Mouse (Mus musculus) adrenal gland, adult 2 months (tissue): ENCODE data around the gene Fam71a. TPM values are rescaled to one million over a fixed set of nuclear protein-coding genes. Genes with fewer than 3 reads are reported as not detected.

Source experiments
- DNase-seq: peaks from one replicate; pipeline ENCODE4 v3.0.0; 2021
- polyA plus RNA-seq: library from polyadenylated mRNA; depleted of rRNA; stranded (reverse); fragments of >200 nt; gene quantifications from 2 replicates; pipeline ENCODE4 v1.2.3, GENCODE M21; 2012; rRNA removed
- total RNA-seq, 2 experiments: library from RNA; stranded (reverse); gene quantifications; 2 replicates each; pipeline ENCODE4 v1.2.3; 2021

Fam71a gene
- total and polyA plus RNA-seq, 3 experiments: not detected

- DNase-seq: no peak
These were observed 40.9 kb downstream of the Fam71a start for GRCm38 (mm10) chr1:191123696-191124095.

GRCm38 (mm10) chr1:191122744-191123143 is 41.9 kb downstream of the Fam71a start:
- no peak for DNase-seq

GRCm38 (mm10) chr1:191115514-191116238 is 48.9 kb downstream of the Fam71a start:
- DNase-seq: peak; percentile 26

GRCm38 (mm10) chr1:191114868-191115267 is 49.7 kb downstream of the Fam71a start:
- DNase-seq: no peak

Other genes starting within 250 kb of the Fam71a start
- gene Angel2, start 239.7 kb downstream of the Fam71a start, total RNA-seq: 10 to 100 TPM; 47.2 to 50.1 TPM
- 14.6 and 16.2 TPM in 2 replicates for gene Angel2, start 239.7 kb downstream of the Fam71a start, polyA plus RNA-seq
- under 1 TPM; 0.17 to 0.24 TPM for gene Vash2, start 185.5 kb downstream of the Fam71a start, total RNA-seq
- gene Vash2, start 185.5 kb downstream of the Fam71a start, polyA plus RNA-seq: 0.17 and 1.1 TPM in 2 replicates
- gene Flvcr1, start 138.7 kb downstream of the Fam71a start, total RNA-seq: 10 to 100 TPM in 1 of 2 experiments, 1 to 10 TPM in 1; 9.5 to 16.8 TPM
- gene Flvcr1, start 138.7 kb downstream of the Fam71a start, polyA plus RNA-seq: 20.7 and 27.7 TPM in 2 replicates
- not detected for gene Spata45, start 128.2 kb downstream of the Fam71a start, total RNA-seq
- gene Spata45, start 128.2 kb downstream of the Fam71a start, polyA plus RNA-seq: not detected in 2 replicates
- gene Tatdn3, start 101.9 kb downstream of the Fam71a start, total RNA-seq: 10 to 100 TPM; 12.4 to 14.5 TPM
- gene Tatdn3, start 101.9 kb downstream of the Fam71a start, polyA plus RNA-seq: 2.2 and 5.9 TPM in 2 replicates
- 1 to 10 TPM in 1 of 2 experiments, under 1 TPM in 1; 0.52 to 1.2 TPM for gene Nsl1, start 101.8 kb downstream of the Fam71a start, total RNA-seq
- gene Nsl1, start 101.8 kb downstream of the Fam71a start, polyA plus RNA-seq: 0.17 and 0.22 TPM in 2 replicates
- gene Batf3, start 67.0 kb downstream of the Fam71a start, total RNA-seq: 1 to 10 TPM; 2.2 TPM
- 3.5 and 4.9 TPM in 2 replicates for gene Batf3, start 67.0 kb downstream of the Fam71a start, polyA plus RNA-seq
- 1 to 10 TPM; 3.0 to 3.6 TPM for gene Atf3, start 53.2 kb upstream of the Fam71a start, total RNA-seq
- 1.1 and 2.8 TPM in 2 replicates for gene Atf3, start 53.2 kb upstream of the Fam71a start, polyA plus RNA-seq
- 10 to 100 TPM; 78.7 to 94.3 TPM for gene Nenf, start 153.4 kb upstream of the Fam71a start, total RNA-seq
- gene Nenf, start 153.4 kb upstream of the Fam71a start, polyA plus RNA-seq: 249 and 261 TPM in 2 replicates
- 1 to 10 TPM; 4.2 to 7.4 TPM for gene Tmem206, start 161.1 kb upstream of the Fam71a start, total RNA-seq
- 4.0 and 4.1 TPM in 2 replicates for gene Tmem206, start 161.1 kb upstream of the Fam71a start, polyA plus RNA-seq
- gene Ppp2r5a, start 238.5 kb upstream of the Fam71a start, total RNA-seq: 100 to 1,000 TPM; 212 to 218 TPM
- gene Ppp2r5a, start 238.5 kb upstream of the Fam71a start, polyA plus RNA-seq: 93.3 and 162 TPM in 2 replicates